Mouse (Mus musculus) kidney, adult 2 months (tissue): Measurements from ENCODE around the gene Prkag2.

Experiments
- CTCF ChIP-seq: fragments of 200-500 bp; conservative IDR thresholded peaks from 2 replicates; pipeline ENCODE4 v1.5.1; 2011; ENCODE audit warnings: low read depth, mild to moderate bottlenecking, control low read depth, low read length, moderate library complexity, mixed read lengths; ENCODE audit not compliant: insufficient read depth, insufficient read length
- POLR2A ChIP-seq: fragments of 200-500 bp; IDR thresholded peaks from one replicate; pipeline ENCODE4 v1.6.1; 2011; ENCODE audit warnings: low read depth, low read length, control low read depth

DNA sequence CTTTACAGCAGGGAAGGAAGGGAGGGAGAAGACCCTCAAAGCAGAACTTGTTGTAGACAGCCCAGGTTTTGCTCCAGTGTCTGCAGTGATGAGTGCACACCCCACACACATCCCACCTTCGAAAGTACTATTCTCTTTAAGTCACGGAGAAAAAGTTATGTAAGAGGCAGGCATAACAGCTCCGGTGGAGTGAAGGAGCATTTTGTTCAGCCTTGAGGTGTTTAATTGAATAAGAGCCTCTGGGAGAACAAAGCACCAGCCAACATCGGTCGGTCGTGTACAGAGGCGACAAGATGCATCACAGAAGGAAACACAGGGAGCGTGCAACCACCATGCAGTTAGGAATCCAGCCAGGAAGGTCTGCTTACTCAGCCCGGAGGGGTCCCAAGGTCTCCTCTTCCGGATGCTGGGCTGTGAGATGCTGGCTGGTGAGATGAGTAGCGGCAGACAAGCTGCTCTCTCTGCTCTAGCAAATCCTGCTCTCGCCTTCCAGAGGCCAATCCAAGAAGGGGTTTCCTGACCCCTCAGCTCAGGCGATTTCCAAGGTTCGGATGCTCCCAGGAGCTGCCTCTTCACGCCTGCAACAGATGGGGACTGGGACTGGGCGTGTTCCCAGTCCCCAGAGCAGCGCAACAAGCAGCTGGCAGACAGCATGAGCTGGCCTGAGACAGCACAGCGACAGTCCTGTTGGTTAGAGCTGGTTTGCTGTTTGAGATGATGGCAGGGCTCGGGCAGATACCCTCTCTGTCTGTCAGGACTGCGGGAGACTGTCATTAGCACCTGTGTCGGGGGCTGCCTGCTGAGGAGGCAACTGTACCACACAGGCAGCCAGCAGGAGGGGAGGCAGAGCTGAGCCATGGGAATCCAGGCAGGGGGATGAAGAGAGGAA, 41.3 kb downstream of the Prkag2 start:
- TF ChIP-seq CTCF: no peak
- TF ChIP-seq POLR2A: no peak
